Mouse (Mus musculus) liver, postnatal 0 days (tissue): ENCODE results near the gene Nop58. TPM values are rescaled to one million over a fixed set of nuclear protein-coding genes. Genes with fewer than 3 reads are reported as not detected.
"Not testable (repeated sequence)": the region's sequence is repeated elsewhere in the genome, so short reads cannot be mapped to it uniquely, and the experiment has no call there.

Experiments
- ATAC-seq: fragments of 200-750 bp; cut with Nextera tagmentation; 2 replicates; pipeline ENCODE4 v1.8.0; 2017; ENCODE audit warnings: mild to moderate bottlenecking, moderate library complexity
- DNase-seq: peaks from one replicate; pipeline ENCODE4 v3.0.0-alpha.2; 2016
- H3K27ac ChIP-seq: fragments of 300-500 bp; sonication (generic); 2 replicates; pipeline ENCODE4 v1.5.1; 2014; ENCODE audit warnings: antibody characterized with exemption, moderate library complexity, mild to moderate bottlenecking, low read depth
- H3K27me3 ChIP-seq: fragments of 300-500 bp; sonication (generic); 2 replicates; pipeline ENCODE4 v1.6.1; 2014; ENCODE audit warnings: low read length, control low read depth, mixed read lengths; ENCODE audit not compliant: insufficient read depth
- H3K36me3 ChIP-seq: fragments of 300-500 bp; sonication (generic); replicated peaks from 2 replicates; pipeline ENCODE4 v1.6.1; 2014; ENCODE audit warnings: mild to moderate bottlenecking, control low read depth, low read length, moderate library complexity, mixed read lengths; ENCODE audit not compliant: insufficient read depth
- H3K4me1 ChIP-seq: fragments of 300-500 bp; sonication (generic); 2 replicates; pipeline ENCODE4 v1.6.1; 2014; ENCODE audit warnings: antibody characterized with exemption, mild to moderate bottlenecking, control low read depth; ENCODE audit not compliant: insufficient read depth
- H3K4me2 ChIP-seq: fragments of 300-500 bp; sonication (generic); 2 replicates; pipeline ENCODE4 v1.6.1; 2014; ENCODE audit warnings: low read depth, mild to moderate bottlenecking, low read length, moderate library complexity, mixed read lengths
- H3K4me3 ChIP-seq: fragments of 300-500 bp; sonication (generic); 2 replicates; pipeline ENCODE4 v1.5.1; 2014; ENCODE audit warnings: low read depth, low read length
- H3K9ac ChIP-seq: fragments of 300-500 bp; sonication (generic); replicated peaks from 2 replicates; pipeline ENCODE4 v1.6.1; 2014; ENCODE audit warnings: mild to moderate bottlenecking, moderate library complexity
- H3K9me3 ChIP-seq: fragments of 300-500 bp; sonication (generic); 2 replicates; pipeline ENCODE4 v1.6.1; 2016; ENCODE audit warnings: mild to moderate bottlenecking, control low read depth, low read length, mixed read lengths
- CTCF ChIP-seq: sonication (generic); IDR thresholded peaks from 2 replicates; pipeline ENCODE4 v1.5.1; 2016; ENCODE audit warnings: antibody characterized with exemption, low read depth
- EP300 ChIP-seq: IDR thresholded peaks from 2 replicates; pipeline ENCODE4 v1.6.1; 2016; ENCODE audit warnings: antibody characterized with exemption, low read depth, mild to moderate bottlenecking
- WGBS: fragments of 180-500 bp; shearing (Covaris S2); extraction: QIAGEN DNeasy Blood & Tissue Kit; methylation state at CpG from one replicate; pipeline ENCODE4 v1.1.7; 2014; ENCODE audit not compliant: insufficient replicate concordance; 5-methylcytosine and 5-hydroxymethylcytosine counted together
- polyA plus RNA-seq: library from polyadenylated mRNA; unstranded; fragments of >200 nt; fragmentation: Nextera tagmentation; extraction: Ambion mirVana; gene quantifications from 2 replicates; pipeline ENCODE4 v1.2.1, GENCODE M21; 2015

Nop58 gene
- polyA plus RNA-seq, 1 experiment from 2014 or later: 81.8 TPM

DNA sequence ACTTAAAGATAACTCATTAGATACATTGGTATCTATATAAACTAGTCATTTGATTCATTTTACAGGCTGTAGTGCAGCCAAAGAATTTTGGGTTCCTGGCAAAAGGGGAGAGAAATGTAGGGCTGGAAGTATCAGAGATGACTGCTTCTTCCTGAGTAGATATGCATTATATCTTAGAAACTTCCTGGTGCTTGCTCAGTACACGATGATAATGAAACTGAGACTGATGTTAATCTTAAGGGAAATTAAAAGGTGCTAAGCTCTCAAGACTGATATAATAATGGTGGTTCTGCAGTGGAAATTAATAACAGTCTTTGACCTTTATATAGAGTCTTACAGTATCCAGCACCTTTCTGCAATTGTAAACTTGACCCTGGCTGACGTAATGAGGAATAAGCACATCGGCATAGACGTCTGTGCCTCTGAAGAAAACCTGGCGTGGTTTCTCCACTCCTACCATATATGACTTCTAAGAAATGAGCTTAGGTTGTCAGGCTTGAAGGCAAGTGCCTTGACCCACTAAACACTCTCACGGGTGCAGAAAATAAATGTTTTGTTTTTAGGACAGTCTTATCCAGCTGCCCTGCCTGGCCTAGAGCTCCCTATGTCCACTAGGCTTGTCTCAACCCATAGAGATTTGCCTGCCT, 54.1 kb downstream of the Nop58 start:
- no peaks in the 10 kb centered on the region for H3K27me3 ChIP-seq
- no peak overlapping the region for H3K9ac ChIP-seq
- ATAC-seq (no peak), DNase-seq (no peak)
- H3K36me3 ChIP-seq: no peaks in the 10 kb centered on the region
- no peaks in the 10 kb centered on the region for H3K4me1 ChIP-seq
- no peaks in the 10 kb centered on the region for H3K9me3 ChIP-seq
- TF ChIP-seq EP300 (no peak), CTCF (no peak)
- H3K4me2 ChIP-seq: no peak overlapping the region
- H3K4me3 ChIP-seq: no peak overlapping the region
- H3K27ac ChIP-seq: no peak overlapping the region
- WGBS: 64% methylated on average over 6 of the region's 6 CpGs

GRCm38 (mm10) chr1:59739577-59740354, 55.0 kb downstream of the Nop58 start:
- WGBS: 50% methylated on average over 17 of the region's 17 CpGs
- Histone ChIP-seq H3K27me3 (no peaks in the 10 kb centered on the region), H3K4me2 (no peak overlapping the region), H3K36me3 (no peaks in the 10 kb centered on the region), H3K27ac (peak overlapping the region; percentile 24; the same call in 1 of the 2 replicates), H3K9me3 (no peaks in the 10 kb centered on the region), H3K4me1 (no peaks in the 10 kb centered on the region), H3K4me3 (no peak overlapping the region), H3K9ac (no peak overlapping the region)
- TF ChIP-seq CTCF: no peak
- TF ChIP-seq EP300: no peak
- ATAC-seq (peak; percentile 44; the same call in 1 of the 2 replicates), DNase-seq (no peak)

GRCm38 (mm10) chr1:59749047-59749446, 64.3 kb downstream of the Nop58 start:
- 48% methylated on average over 2 of the region's 2 CpGs for WGBS
- no peak overlapping the region for H3K4me2 ChIP-seq
- H3K9ac ChIP-seq: no peak overlapping the region
- no peak overlapping the region for H3K27ac ChIP-seq
- H3K27me3 ChIP-seq: no peaks in the 10 kb centered on the region
- H3K4me3 ChIP-seq: no peak overlapping the region
- no peaks in the 10 kb centered on the region for H3K9me3 ChIP-seq
- no peaks in the 10 kb centered on the region for H3K4me1 ChIP-seq
- TF ChIP-seq CTCF (no peak), EP300 (no peak)
- no peaks in the 10 kb centered on the region for H3K36me3 ChIP-seq
- DNase-seq (no peak), ATAC-seq (no peak)

GRCm38 (mm10) chr1:59749724-59750123, 65.0 kb downstream of the Nop58 start:
- not testable (repeated sequence) for H3K4me1 ChIP-seq, H3K27ac ChIP-seq, ATAC-seq, H3K9ac ChIP-seq, H3K36me3 ChIP-seq, H3K9me3 ChIP-seq, H3K27me3 ChIP-seq, DNase-seq, H3K4me3 ChIP-seq, H3K4me2 ChIP-seq
- TF ChIP-seq CTCF: 0 out of 2 replicates have a peak, but pooled peaks have one; percentile 17
- 67% methylated on average over 5 of the region's 5 CpGs for WGBS

DNA sequence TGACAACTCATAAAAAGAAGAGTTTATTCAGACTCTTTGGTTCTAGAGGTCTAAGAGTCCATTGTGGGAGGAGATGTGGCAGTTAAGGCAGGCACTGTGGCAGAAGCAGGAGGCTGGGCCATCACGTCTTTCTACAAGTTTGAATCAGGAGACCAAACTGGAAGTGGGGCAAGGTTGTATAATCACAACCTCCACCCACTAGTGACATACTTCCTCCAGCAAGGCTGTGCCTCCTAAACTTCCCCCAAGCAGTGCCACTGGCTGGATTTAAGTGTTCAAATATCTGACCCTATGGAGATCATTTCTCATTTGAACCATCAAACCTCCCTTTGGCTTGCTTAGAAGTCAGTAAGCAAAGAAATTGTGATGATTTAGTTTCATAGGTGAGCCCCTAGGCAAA, 70.5 kb downstream of the Nop58 start:
- Histone ChIP-seq H3K36me3 (no peaks in the 10 kb centered on the region), H3K27ac (no peak overlapping the region), H3K9me3 (no peaks in the 10 kb centered on the region), H3K9ac (no peak overlapping the region), H3K4me2 (no peak overlapping the region), H3K4me1 (no peaks in the 10 kb centered on the region), H3K4me3 (no peak overlapping the region), H3K27me3 (no peaks in the 10 kb centered on the region)
- TF ChIP-seq EP300 (no peak), CTCF (no peak)
- WGBS: 38% methylated on average over 1 of the region's 1 CpGs
- DNase-seq (no peak), ATAC-seq (no peak)

DNA sequence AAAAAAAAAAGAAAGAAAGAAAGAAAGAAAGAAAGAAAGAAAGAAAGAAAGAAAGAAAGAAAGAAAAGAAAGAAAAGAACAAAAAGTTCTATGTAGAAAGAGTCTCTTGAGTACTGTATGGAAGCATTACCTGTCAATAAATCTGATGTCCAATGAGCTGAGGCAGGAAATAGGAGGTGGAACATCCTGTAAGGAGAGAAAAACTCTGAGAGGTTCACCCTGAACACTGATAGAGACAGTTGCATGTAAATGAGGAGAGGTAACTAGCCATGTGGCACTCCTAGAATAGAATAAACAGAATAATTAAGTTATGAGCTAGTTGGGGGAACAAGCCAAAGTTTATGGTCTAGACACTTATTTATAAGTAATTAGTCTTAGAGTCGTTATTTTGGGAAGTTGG, 73.6 kb downstream of the Nop58 start:
- peaks cover 7% of the 10 kb centered on the region for H3K4me1 ChIP-seq
- ATAC-seq: no peak
- WGBS: 76% methylated on average over 1 of the region's 1 CpGs

More for the DNA sequence above, 73.6 kb downstream of the Nop58 start:
- TF ChIP-seq CTCF (no peak), EP300 (no peak)
- Histone ChIP-seq H3K4me2 (no peak overlapping the region), H3K4me3 (no peak overlapping the region), H3K9ac (no peak overlapping the region), H3K27ac (no peak overlapping the region), H3K36me3 (no peaks in the 10 kb centered on the region), H3K9me3 (no peaks in the 10 kb centered on the region), H3K27me3 (no peaks in the 10 kb centered on the region)
- DNase-seq: no peak
